Mouse (Mus musculus): Measurements from ENCODE around the gene Kpnb1.

DNA sequence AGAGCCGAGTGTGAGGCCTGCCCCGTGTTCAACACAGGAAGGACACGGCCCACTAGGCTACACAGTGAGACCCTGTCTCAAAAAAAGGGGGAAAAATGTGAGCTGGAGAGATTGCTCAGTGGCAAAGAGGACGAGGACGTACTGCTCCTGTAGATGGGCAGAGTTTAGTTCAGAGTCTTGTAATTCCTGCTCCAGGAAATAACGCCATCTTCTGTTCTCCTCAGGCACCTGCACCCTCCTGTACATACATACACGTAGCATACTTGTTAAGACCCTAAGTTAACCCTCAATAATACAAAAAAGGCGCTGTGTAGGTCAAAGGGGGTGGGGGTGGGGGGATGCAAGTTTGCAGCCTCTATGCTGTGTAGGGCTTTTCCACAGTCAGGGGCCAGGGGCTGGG, 9.3 kb upstream of the Kpnb1 start:
- TF ChIP-seq CTCF (IDR thresholded peaks at IDR 0.05; ENCODE audit: low read depth) (no peak), EP300 (IDR thresholded peaks at IDR 0.05; ENCODE audit: low read depth) (no peak)
